Mouse (Mus musculus): ENCODE results near the gene Tnfrsf17. TPM values are rescaled to one million over a fixed set of nuclear protein-coding genes. Genes with fewer than 3 reads are reported as not detected.

Tnfrsf17 gene
- polyA plus RNA-seq, 1 experiment from 2014 or later = not detected

- peak within 1 kb of the TSS; percentile 51 for H3K27ac ChIP-seq (ENCODE audit: low read depth, low read length)
- ATAC-seq (ENCODE audit: low FRiP score) = peak; percentile 98
- 4% methylated on average over 58 of the region's 61 CpGs for WGBS
Measured at GRCm38 (mm10) chr16:11322409-11323323, 9.1 kb downstream of the Tnfrsf17 start, which contains the start of gene Snx29. Snx29 (plus strand) TSS chr16:11322908.

GRCm38 (mm10) chr16:11323324-11324051 is 9.9 kb downstream of the Tnfrsf17 start:
- Histone ChIP-seq H3K27me3 (ENCODE audit: control insufficient read depth, insufficient read depth, low read length) (no peaks in the 10 kb centered on the region), H3K36me3 (ENCODE audit: control insufficient read depth, insufficient read depth, low read length) (no peaks in the 10 kb centered on the region), H3K9ac (ENCODE audit: low read length) (peak overlapping the region; percentile 83), H3K4me3 (ENCODE audit: low read depth, low read length) (peak overlapping the region; percentile 83), H3K27ac (ENCODE audit: low read depth, low read length) (peak overlapping the region; percentile 51), H3K9me3 (ENCODE audit: control insufficient read depth, low read length) (no peaks in the 10 kb centered on the region), H3K4me2 (peak overlapping the region; percentile 81), H3K4me1 (ENCODE audit: control insufficient read depth, insufficient read depth, low read length) (peaks cover 5% of the 10 kb centered on the region)
- DNase-seq (ENCODE audit: low spot score, missing footprints) (peak; percentile 92), ATAC-seq (ENCODE audit: low FRiP score) (peak; percentile 45)
- 5% methylated on average over 17 of the region's 17 CpGs for WGBS

More at GRCm38 (mm10) chr16:11322409-11323323, 9.1 kb downstream of the Tnfrsf17 start, which contains the start of gene Snx29:
- Histone ChIP-seq H3K4me3 (ENCODE audit: low read depth, low read length) (peak within 1 kb of the TSS; percentile 83), H3K9ac (ENCODE audit: low read length) (peak within 1 kb of the TSS; percentile 83), H3K27me3 (ENCODE audit: control insufficient read depth, insufficient read depth, low read length) (no peaks in the 10 kb centered on the region), H3K4me2 (peak within 1 kb of the TSS; percentile 81), H3K4me1 (ENCODE audit: control insufficient read depth, insufficient read depth, low read length) (peaks cover 5% of the 10 kb centered on the region), H3K9me3 (ENCODE audit: control insufficient read depth, low read length) (no peaks in the 10 kb centered on the region), H3K36me3 (ENCODE audit: control insufficient read depth, insufficient read depth, low read length) (no peaks in the 10 kb centered on the region)
- peak; percentile 100 for DNase-seq (ENCODE audit: low spot score, missing footprints)

GRCm38 (mm10) chr16:11330081-11330800 is 16.6 kb downstream of the Tnfrsf17 start:
- 85% methylated on average over 3 of the region's 3 CpGs for WGBS
- H3K9me3 ChIP-seq (ENCODE audit: control insufficient read depth, low read length) = no peaks in the 10 kb centered on the region
- H3K4me1 ChIP-seq (ENCODE audit: control insufficient read depth, insufficient read depth, low read length) = no peaks in the 10 kb centered on the region
- no peak overlapping the region for H3K27ac ChIP-seq (ENCODE audit: low read depth, low read length)
- H3K9ac ChIP-seq (ENCODE audit: low read length) = no peak overlapping the region
- H3K36me3 ChIP-seq (ENCODE audit: control insufficient read depth, insufficient read depth, low read length) = no peaks in the 10 kb centered on the region
- no peaks in the 10 kb centered on the region for H3K27me3 ChIP-seq (ENCODE audit: control insufficient read depth, insufficient read depth, low read length)
- ATAC-seq (ENCODE audit: low FRiP score) (no peak), DNase-seq (ENCODE audit: low spot score, missing footprints) (no peak)
- H3K4me3 ChIP-seq (ENCODE audit: low read depth, low read length) = no peak overlapping the region
- no peak overlapping the region for H3K4me2 ChIP-seq

GRCm38 (mm10) chr16:11331030-11331429 is 17.4 kb downstream of the Tnfrsf17 start:
- Histone ChIP-seq H3K27ac (ENCODE audit: low read depth, low read length) (no peak overlapping the region), H3K4me3 (ENCODE audit: low read depth, low read length) (no peak overlapping the region), H3K4me2 (no peak overlapping the region), H3K4me1 (ENCODE audit: control insufficient read depth, insufficient read depth, low read length) (no peaks in the 10 kb centered on the region), H3K9ac (ENCODE audit: low read length) (no peak overlapping the region), H3K27me3 (ENCODE audit: control insufficient read depth, insufficient read depth, low read length) (no peaks in the 10 kb centered on the region), H3K9me3 (ENCODE audit: control insufficient read depth, low read length) (no peaks in the 10 kb centered on the region), H3K36me3 (ENCODE audit: control insufficient read depth, insufficient read depth, low read length) (no peaks in the 10 kb centered on the region)
- no peak for ATAC-seq (ENCODE audit: low FRiP score)
- 75% methylated on average over 1 of the region's 1 CpGs for WGBS
- DNase-seq (ENCODE audit: low spot score, missing footprints) = no peak

GRCm38 (mm10) chr16:11343292-11343815 is 29.7 kb downstream of the Tnfrsf17 start:
- H3K4me3 ChIP-seq (ENCODE audit: low read depth, low read length) = no peak overlapping the region
- no peak overlapping the region for H3K4me2 ChIP-seq
- ATAC-seq (ENCODE audit: low FRiP score) = no peak
- WGBS = 86% methylated on average over 4 of the region's 4 CpGs
- no peaks in the 10 kb centered on the region for H3K4me1 ChIP-seq (ENCODE audit: control insufficient read depth, insufficient read depth, low read length)
- H3K27ac ChIP-seq (ENCODE audit: low read depth, low read length) = no peak overlapping the region
- H3K9ac ChIP-seq (ENCODE audit: low read length) = no peak overlapping the region
- no peaks in the 10 kb centered on the region for H3K27me3 ChIP-seq (ENCODE audit: control insufficient read depth, insufficient read depth, low read length)
- no peaks in the 10 kb centered on the region for H3K36me3 ChIP-seq (ENCODE audit: control insufficient read depth, insufficient read depth, low read length)
- no peak for DNase-seq (ENCODE audit: low spot score, missing footprints)
- H3K9me3 ChIP-seq (ENCODE audit: control insufficient read depth, low read length) = no peaks in the 10 kb centered on the region

GRCm38 (mm10) chr16:11351903-11352302 is 38.3 kb downstream of the Tnfrsf17 start:
- 64% methylated on average over 7 of the region's 7 CpGs for WGBS
- Histone ChIP-seq H3K4me1 (ENCODE audit: control insufficient read depth, insufficient read depth, low read length) (no peaks in the 10 kb centered on the region), H3K27me3 (ENCODE audit: control insufficient read depth, insufficient read depth, low read length) (no peaks in the 10 kb centered on the region), H3K4me3 (ENCODE audit: low read depth, low read length) (no peak overlapping the region), H3K36me3 (ENCODE audit: control insufficient read depth, insufficient read depth, low read length) (no peaks in the 10 kb centered on the region), H3K9ac (ENCODE audit: low read length) (no peak overlapping the region), H3K9me3 (ENCODE audit: control insufficient read depth, low read length) (no peaks in the 10 kb centered on the region), H3K4me2 (no peak overlapping the region), H3K27ac (ENCODE audit: low read depth, low read length) (no peak overlapping the region)
- DNase-seq (ENCODE audit: low spot score, missing footprints) (no peak), ATAC-seq (ENCODE audit: low FRiP score) (no peak)

GRCm38 (mm10) chr16:11359173-11359572 is 45.6 kb downstream of the Tnfrsf17 start:
- Histone ChIP-seq H3K9me3 (ENCODE audit: control insufficient read depth, low read length) (no peaks in the 10 kb centered on the region), H3K4me1 (ENCODE audit: control insufficient read depth, insufficient read depth, low read length) (no peaks in the 10 kb centered on the region), H3K4me3 (ENCODE audit: low read depth, low read length) (no peak overlapping the region), H3K27ac (ENCODE audit: low read depth, low read length) (no peak overlapping the region), H3K27me3 (ENCODE audit: control insufficient read depth, insufficient read depth, low read length) (no peaks in the 10 kb centered on the region), H3K9ac (ENCODE audit: low read length) (no peak overlapping the region), H3K4me2 (no peak overlapping the region), H3K36me3 (ENCODE audit: control insufficient read depth, insufficient read depth, low read length) (no peaks in the 10 kb centered on the region)
- ATAC-seq (ENCODE audit: low FRiP score) = no peak
- WGBS = 74% methylated on average over 5 of the region's 5 CpGs
- no peak for DNase-seq (ENCODE audit: low spot score, missing footprints)

- ATAC-seq (ENCODE audit: low FRiP score) = no peak
Measured at GRCm38 (mm10) chr16:11359919-11360318, 46.3 kb downstream of the Tnfrsf17 start.

More at GRCm38 (mm10) chr16:11359919-11360318, 46.3 kb downstream of the Tnfrsf17 start:
- Histone ChIP-seq H3K4me3 (ENCODE audit: low read depth, low read length) (no peak overlapping the region), H3K36me3 (ENCODE audit: control insufficient read depth, insufficient read depth, low read length) (no peaks in the 10 kb centered on the region), H3K27me3 (ENCODE audit: control insufficient read depth, insufficient read depth, low read length) (no peaks in the 10 kb centered on the region), H3K4me1 (ENCODE audit: control insufficient read depth, insufficient read depth, low read length) (no peaks in the 10 kb centered on the region), H3K4me2 (no peak overlapping the region), H3K9ac (ENCODE audit: low read length) (no peak overlapping the region), H3K27ac (ENCODE audit: low read depth, low read length) (no peak overlapping the region), H3K9me3 (ENCODE audit: control insufficient read depth, low read length) (no peaks in the 10 kb centered on the region)
- 18% methylated on average over 10 of the region's 10 CpGs for WGBS
- no peak for DNase-seq (ENCODE audit: low spot score, missing footprints)

Data from midbrain, embryonic 11.5 days (tissue).